Mouse (Mus musculus): Measurements from ENCODE around the gene Hist1h3a. TPM values are rescaled to one million over a fixed set of nuclear protein-coding genes. Genes with fewer than 3 reads are reported as not detected.

The Hist1h3a gene
- polyA plus RNA-seq, 1 experiment from 2014 or later = 6.1 TPM

DNA sequence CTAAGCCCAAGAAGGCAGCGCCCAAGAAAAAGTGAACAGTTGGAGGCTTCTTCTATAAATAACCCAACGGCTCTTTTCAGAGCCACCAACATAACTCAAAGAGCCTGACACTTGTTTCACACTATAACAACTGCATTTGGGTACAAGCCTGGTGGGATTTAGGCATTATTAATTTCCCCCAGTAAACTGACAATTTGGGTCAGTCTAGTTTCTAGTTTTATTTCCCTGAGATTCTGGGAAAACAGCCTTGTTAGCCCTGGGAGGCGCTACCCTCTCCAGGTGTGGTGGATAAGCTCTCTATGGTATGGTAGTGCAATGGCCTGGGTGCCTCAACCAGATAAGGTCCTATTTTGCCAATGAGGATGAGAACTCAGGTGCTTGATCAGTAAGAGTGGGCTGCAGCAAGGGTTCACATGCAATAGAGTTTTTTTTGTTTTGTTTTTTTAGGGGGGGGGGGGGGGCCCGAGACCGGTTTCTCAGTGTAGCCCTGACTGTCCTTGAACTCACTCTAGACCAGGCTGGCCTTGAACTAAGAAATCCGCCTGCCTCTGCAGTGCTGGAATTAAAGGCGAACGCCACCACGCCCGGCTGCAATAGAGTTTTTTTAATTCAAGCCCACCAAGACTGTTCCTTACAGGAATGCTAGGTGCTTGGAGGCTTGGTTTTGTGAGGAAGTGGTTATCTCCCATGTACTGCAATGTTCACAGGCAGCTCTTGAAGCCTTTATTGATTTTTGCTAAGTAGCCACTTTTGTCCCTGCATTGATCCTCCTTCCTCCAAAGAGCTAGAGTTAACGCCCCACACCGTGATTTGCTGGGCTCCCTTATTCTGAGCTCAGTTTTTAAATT lies 2.4 kb upstream of the Hist1h3a start:
- Histone ChIP-seq H3K4me3 (peak overlapping the region; percentile 54), H3K9me3 (replicated peaks) (no peaks in the 10 kb centered on the region), H3K36me3 (no peaks in the 10 kb centered on the region), H3K27me3 (no peaks in the 10 kb centered on the region), H3K9ac (peak overlapping the region; percentile 67), H3K4me1 (peaks cover 23% of the 10 kb centered on the region), H3K4me2 (replicated peaks) (peak overlapping the region; percentile 88), H3K27ac (peak overlapping the region; percentile 89; the same call in 1 of the 2 replicates)
- ATAC-seq (ENCODE audit: low FRiP score) = no peak
- WGBS = 30% methylated on average over 12 of the region's 12 CpGs

DNA sequence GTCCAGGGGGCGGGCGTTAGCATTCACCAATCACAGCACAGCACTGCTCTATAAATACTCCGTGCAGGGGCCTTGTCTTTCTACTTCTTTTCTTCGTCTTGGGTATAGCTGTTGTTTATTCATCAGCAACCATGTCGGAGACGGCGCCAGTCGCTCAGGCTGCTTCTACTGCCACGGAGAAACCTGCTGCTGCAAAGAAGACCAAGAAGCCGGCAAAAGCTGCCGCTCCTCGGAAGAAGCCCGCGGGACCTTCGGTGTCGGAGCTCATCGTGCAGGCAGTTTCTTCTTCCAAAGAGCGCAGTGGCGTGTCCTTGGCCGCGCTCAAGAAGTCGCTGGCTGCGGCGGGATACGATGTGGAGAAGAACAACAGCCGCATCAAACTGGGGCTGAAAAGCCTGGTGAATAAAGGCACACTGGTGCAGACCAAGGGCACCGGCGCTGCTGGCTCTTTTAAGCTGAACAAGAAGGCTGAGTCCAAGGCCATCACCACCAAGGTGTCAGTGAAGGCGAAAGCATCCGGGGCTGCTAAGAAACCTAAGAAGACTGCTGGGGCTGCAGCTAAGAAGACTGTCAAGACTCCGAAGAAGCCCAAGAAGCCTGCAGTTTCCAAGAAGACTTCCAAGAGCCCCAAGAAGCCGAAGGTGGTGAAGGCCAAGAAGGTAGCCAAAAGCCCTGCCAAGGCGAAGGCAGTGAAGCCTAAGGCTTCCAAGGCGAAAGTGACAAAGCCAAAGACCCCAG lies 1.6 kb upstream of the Hist1h3a start, which contains the start of gene Hist1h1a:
TSS of gene Hist1h1a (plus strand) at position 81 of the 738 bp plus-strand sequence.
- Histone ChIP-seq H3K4me3 (peak within 1 kb of the TSS; percentile 54), H3K9me3 (replicated peaks) (no peaks in the 10 kb centered on the region), H3K27me3 (no peaks in the 10 kb centered on the region), H3K9ac (peak within 1 kb of the TSS; percentile 67), H3K4me2 (replicated peaks) (peak within 1 kb of the TSS; percentile 88), H3K4me1 (peaks cover 23% of the 10 kb centered on the region), H3K27ac (peak within 1 kb of the TSS; percentile 89), H3K36me3 (no peaks in the 10 kb centered on the region)
- 5% methylated on average over 34 of the region's 34 CpGs for WGBS
- peak; percentile 57 for ATAC-seq (ENCODE audit: low FRiP score)

DNA sequence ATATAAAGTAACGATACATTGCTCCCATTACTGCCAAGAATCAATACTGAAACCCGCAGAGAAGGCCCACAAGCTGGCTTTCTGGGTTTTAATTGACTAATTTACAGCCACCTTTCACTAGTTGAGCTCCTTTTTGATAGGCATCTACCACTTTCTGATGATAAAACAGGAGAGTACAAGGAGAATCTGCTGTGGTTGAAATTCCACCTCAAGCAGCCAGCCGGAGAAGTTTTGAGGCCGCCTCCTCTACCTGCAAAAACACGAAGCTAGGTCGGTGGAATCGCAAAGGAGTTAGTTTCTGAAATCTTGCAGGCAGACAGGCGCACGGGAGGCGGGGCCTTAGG lies 1.0 kb upstream of the Hist1h3a start:
- Histone ChIP-seq H3K9ac (peak overlapping the region; percentile 67; the same call in 1 of the 2 replicates), H3K27me3 (no peaks in the 10 kb centered on the region), H3K4me3 (peak overlapping the region; percentile 54), H3K4me1 (peaks cover 23% of the 10 kb centered on the region), H3K27ac (peak overlapping the region; percentile 89), H3K36me3 (no peaks in the 10 kb centered on the region), H3K9me3 (replicated peaks) (no peaks in the 10 kb centered on the region), H3K4me2 (replicated peaks) (peak overlapping the region; percentile 88)
- 1% methylated on average over 10 of the region's 10 CpGs for WGBS
- ATAC-seq (ENCODE audit: low FRiP score) = no peak

- Histone ChIP-seq H3K4me3 (peak within 1 kb of the TSS; percentile 40), H3K9ac (peak within 1 kb of the TSS; percentile 57), H3K36me3 (no peaks in the 10 kb centered on the region), H3K4me2 (replicated peaks) (peak within 1 kb of the TSS; percentile 88), H3K4me1 (peaks cover 28% of the 10 kb centered on the region), H3K9me3 (replicated peaks) (no peaks in the 10 kb centered on the region), H3K27ac (peak within 1 kb of the TSS; percentile 89), H3K27me3 (no peaks in the 10 kb centered on the region)
- under 1% methylated on average over 61 of the region's 72 CpGs for WGBS
- peak; percentile 81 for ATAC-seq (ENCODE audit: low FRiP score)
Measured at GRCm38 (mm10) chr13:23760972-23761864, 968 bp downstream of the Hist1h3a start, which contains the start of gene Hist1h4a. Gene Hist1h4a, minus strand, starts transcription at chr13:23761230.

DNA sequence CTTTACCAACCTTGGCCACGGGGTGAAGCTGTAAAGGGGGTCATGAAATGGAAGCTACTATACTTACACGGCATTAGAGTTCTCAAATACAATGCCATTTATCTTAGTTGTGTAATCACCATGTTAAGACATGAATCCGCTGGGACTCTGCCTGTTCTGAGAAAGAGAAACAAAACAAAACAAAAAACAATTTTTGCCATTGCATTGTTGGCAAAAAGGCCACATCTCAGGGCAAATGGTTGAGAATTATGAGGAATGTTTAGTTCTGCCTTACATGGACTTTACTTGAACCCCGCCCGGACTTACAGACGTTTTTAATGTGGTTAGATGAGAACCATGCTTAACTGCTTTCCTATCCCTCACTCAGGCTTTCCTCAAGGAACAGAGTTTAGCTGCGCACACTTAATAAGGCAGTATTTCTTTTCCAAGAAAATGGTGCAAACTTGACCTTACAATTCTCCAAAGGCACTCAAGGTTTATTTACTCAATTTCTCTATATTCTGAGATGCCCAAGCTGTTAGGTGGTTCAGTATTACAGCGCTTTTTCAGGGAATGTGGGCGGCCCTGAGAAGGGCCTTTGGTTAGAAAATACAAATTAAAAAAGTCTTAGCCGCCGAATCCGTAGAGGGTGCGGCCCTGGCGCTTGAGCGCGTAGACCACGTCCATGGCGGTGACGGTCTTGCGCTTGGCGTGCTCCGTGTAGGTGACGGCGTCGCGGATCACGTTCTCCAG lies 1.8 kb downstream of the Hist1h3a start:
- H3K27me3 ChIP-seq = no peaks in the 10 kb centered on the region
- peak; percentile 21 for ATAC-seq (ENCODE audit: low FRiP score)
- H3K4me1 ChIP-seq = peaks cover 28% of the 10 kb centered on the region
- H3K4me3 ChIP-seq = peak overlapping the region; percentile 40
- H3K27ac ChIP-seq = peak overlapping the region; percentile 89
- peak overlapping the region; percentile 57 for H3K9ac ChIP-seq
- no peaks in the 10 kb centered on the region for H3K36me3 ChIP-seq
- peak overlapping the region; percentile 88 for H3K4me2 ChIP-seq (replicated peaks)
- 1% methylated on average over 23 of the region's 27 CpGs for WGBS
- H3K9me3 ChIP-seq (replicated peaks) = no peaks in the 10 kb centered on the region

DNA sequence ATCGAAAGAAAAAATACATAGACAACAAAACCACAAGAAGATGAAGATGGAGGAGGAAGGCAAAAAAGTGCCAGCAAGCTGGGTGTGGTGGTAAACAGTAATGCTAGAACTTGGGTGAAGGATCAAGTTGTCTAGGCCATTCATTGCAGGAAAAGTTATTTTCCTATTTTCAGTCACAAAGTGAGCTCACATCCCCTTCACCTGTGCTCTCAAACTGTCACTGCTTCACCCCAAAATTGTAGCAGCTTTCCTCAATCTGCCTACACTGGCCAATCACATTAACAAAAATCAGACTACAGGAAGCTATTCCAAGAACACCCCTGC lies 2.3 kb downstream of the Hist1h3a start:
- H3K4me3 ChIP-seq = no peak overlapping the region
- H3K27ac ChIP-seq = 0 out of 2 replicates have a peak overlapping the region, but pooled peaks have one; percentile 89
- WGBS = 69% methylated on average over 1 of the region's 1 CpGs
- H3K9ac ChIP-seq = 0 out of 2 replicates have a peak overlapping the region, but pooled peaks have one; percentile 57
- H3K9me3 ChIP-seq (replicated peaks) = no peaks in the 10 kb centered on the region
- H3K4me2 ChIP-seq (replicated peaks) = peak overlapping the region; percentile 88
- no peaks in the 10 kb centered on the region for H3K27me3 ChIP-seq
- no peak for ATAC-seq (ENCODE audit: low FRiP score)
- no peaks in the 10 kb centered on the region for H3K36me3 ChIP-seq
- peaks cover 28% of the 10 kb centered on the region for H3K4me1 ChIP-seq

DNA sequence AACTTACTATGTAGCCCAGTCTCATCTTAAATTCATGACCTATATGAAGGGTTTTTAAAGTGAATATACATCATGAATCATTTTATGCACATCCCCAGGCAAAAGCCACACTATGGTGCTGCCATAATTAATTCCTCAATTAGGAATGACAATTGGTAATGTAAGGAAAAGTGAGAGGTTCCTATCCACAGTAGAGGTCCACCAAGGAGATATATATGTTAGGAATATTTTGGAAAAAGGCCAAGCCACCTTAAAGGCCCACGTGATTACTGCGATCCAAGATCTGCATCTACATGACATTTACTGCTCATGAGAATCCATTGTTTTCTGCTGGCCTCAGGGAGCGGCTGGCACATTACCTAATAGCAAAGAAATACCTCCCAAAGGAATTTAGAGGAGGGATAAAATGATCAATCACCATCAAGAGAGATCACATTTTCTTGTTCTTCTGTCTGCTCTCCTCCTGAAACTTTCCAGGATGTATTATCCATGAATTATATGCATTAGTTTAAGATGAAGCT lies 2.9 kb downstream of the Hist1h3a start:
- Histone ChIP-seq H3K27ac (no peak overlapping the region), H3K4me3 (no peak overlapping the region), H3K9me3 (replicated peaks) (no peaks in the 10 kb centered on the region), H3K4me2 (replicated peaks) (no peak overlapping the region), H3K9ac (no peak overlapping the region), H3K36me3 (no peaks in the 10 kb centered on the region), H3K27me3 (no peaks in the 10 kb centered on the region), H3K4me1 (peaks cover 25% of the 10 kb centered on the region)
- no peak for ATAC-seq (ENCODE audit: low FRiP score)
- WGBS = 60% methylated on average over 3 of the region's 3 CpGs

DNA sequence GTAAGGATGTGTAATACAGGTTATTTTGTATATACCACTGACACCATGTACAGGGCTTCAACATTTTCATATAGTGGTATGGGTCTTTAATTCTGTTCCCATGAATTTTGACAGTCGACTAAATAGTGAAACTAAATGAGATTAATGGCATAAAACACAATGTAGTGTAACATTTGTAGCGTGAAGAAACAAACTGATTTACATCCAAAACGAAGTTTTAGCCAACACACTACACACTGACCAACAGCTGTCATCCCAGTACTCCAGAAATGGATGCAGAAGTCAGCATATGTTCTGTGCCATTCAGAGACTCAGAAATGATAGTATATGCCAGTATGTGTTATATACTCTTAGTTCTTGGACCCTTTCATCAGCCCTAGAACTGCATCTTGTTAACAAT lies 4.3 kb downstream of the Hist1h3a start:
- 52% methylated on average over 3 of the region's 3 CpGs for WGBS
- Histone ChIP-seq H3K4me2 (replicated peaks) (peak overlapping the region; percentile 57; the same call in 1 of the 2 replicates), H3K27ac (no peak overlapping the region)

DNA sequence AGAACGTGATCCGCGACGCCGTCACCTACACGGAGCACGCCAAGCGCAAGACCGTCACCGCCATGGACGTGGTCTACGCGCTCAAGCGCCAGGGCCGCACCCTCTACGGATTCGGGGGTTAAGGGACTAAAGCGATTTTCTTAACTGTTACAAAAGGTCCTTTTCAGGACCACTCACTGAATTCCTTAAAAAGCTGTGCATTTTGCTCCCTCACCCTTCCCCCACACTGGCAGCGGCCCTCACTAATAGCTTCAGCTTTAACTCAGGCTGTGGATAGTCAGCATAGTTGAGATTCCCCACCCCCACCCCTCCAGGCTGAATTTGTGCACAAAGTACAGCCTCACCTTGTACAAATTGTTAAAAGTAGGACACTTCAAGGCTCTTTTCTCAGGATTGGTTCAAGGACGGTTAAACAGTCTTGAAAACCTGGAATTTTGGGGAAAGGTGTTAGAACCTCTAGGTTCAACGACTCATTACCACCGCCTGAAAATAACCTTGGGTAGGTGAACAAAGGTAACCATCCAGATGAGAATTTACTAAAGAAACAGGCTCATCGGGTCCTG lies 4.9 kb downstream of the Hist1h3a start:
- peak overlapping the region; percentile 54 for H3K9ac ChIP-seq
- peak overlapping the region; percentile 36 for H3K4me3 ChIP-seq
- 1% methylated on average over 17 of the region's 23 CpGs for WGBS
- H3K27ac ChIP-seq = peak overlapping the region; percentile 85
- H3K36me3 ChIP-seq = no peaks in the 10 kb centered on the region
- H3K4me2 ChIP-seq (replicated peaks) = peak overlapping the region; percentile 57
- no peaks in the 10 kb centered on the region for H3K27me3 ChIP-seq
- peaks cover 16% of the 10 kb centered on the region for H3K4me1 ChIP-seq
- no peak; the same call in 1 of the 2 replicates for ATAC-seq (ENCODE audit: low FRiP score)
- no peaks in the 10 kb centered on the region for H3K9me3 ChIP-seq (replicated peaks)

More for the DNA sequence above, 4.3 kb downstream of the Hist1h3a start:
- H3K27me3 ChIP-seq = no peaks in the 10 kb centered on the region
- ATAC-seq (ENCODE audit: low FRiP score) = no peak
- peaks cover 16% of the 10 kb centered on the region for H3K4me1 ChIP-seq
- no peaks in the 10 kb centered on the region for H3K36me3 ChIP-seq
- no peak overlapping the region for H3K9ac ChIP-seq
- no peak overlapping the region for H3K4me3 ChIP-seq
- H3K9me3 ChIP-seq (replicated peaks) = no peaks in the 10 kb centered on the region

DNA sequence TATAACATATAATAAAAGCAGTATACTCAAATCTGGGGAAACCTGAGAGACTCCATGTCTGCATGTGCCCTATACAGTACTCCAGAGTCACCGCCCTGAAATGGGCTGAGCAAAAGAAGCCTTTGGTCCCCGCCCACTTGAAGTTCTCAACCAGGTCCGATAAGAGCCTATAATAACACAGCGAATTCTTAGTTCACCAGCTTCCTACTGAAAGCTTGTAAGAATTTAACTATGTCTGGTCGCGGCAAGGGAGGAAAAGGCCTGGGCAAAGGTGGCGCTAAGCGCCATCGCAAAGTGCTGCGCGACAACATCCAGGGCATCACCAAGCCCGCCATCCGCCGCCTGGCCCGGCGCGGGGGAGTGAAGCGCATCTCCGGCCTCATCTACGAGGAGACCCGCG lies 5.4 kb downstream of the Hist1h3a start, which contains the start of gene Hist1h4b:
TSS of gene Hist1h4b (plus strand) at position 224 of the 400 bp plus-strand sequence.
- Histone ChIP-seq H3K9me3 (replicated peaks) (no peaks in the 10 kb centered on the region), H3K4me3 (peak within 1 kb of the TSS; percentile 36)
- ATAC-seq (ENCODE audit: low FRiP score) = peak; percentile 74

GRCm38 (mm10) chr13:23755000-23755399 lies 7.2 kb downstream of the Hist1h3a start:
- Histone ChIP-seq H3K9me3 (replicated peaks) (no peaks in the 10 kb centered on the region), H3K4me1 (peaks cover 6% of the 10 kb centered on the region), H3K27ac (no peak overlapping the region), H3K4me3 (no peak overlapping the region), H3K4me2 (replicated peaks) (no peak overlapping the region), H3K36me3 (no peaks in the 10 kb centered on the region), H3K27me3 (no peaks in the 10 kb centered on the region), H3K9ac (no peak overlapping the region)
- ATAC-seq (ENCODE audit: low FRiP score) = no peak

More for the DNA sequence above, 5.4 kb downstream of the Hist1h3a start, which contains the start of gene Hist1h4b:
- under 1% methylated on average over 19 of the region's 22 CpGs for WGBS
- Histone ChIP-seq H3K36me3 (no peaks in the 10 kb centered on the region), H3K4me1 (peaks cover 16% of the 10 kb centered on the region), H3K9ac (peak within 1 kb of the TSS; percentile 54), H3K27me3 (no peaks in the 10 kb centered on the region), H3K27ac (peak within 1 kb of the TSS; percentile 85), H3K4me2 (replicated peaks) (peak within 1 kb of the TSS; percentile 57)
